Mouse (Mus musculus): ENCODE measurements around the gene Edc3.
"Not testable (repeated sequence)": the region's sequence is repeated elsewhere in the genome, so short reads cannot be mapped to it uniquely, and the experiment has no call there.

Gene Edc3

GRCm38 (mm10) chr9:57706496-57706895, 1.8 kb upstream of the Edc3 start:
- DNase-seq (ENCODE audit: low spot score in 2 of 2): no peak

- peak; percentile 45 to 73 for DNase-seq (ENCODE audit: low spot score in 2 of 2)
Observed at GRCm38 (mm10) chr9:57708720-57709274, 457 bp downstream of the Edc3 start.

GRCm38 (mm10) chr9:57710214-57710613, 1.9 kb downstream of the Edc3 start:
- not testable (repeated sequence) for DNase-seq (ENCODE audit: low spot score in 2 of 2)

GRCm38 (mm10) chr9:57712194-57712593, 3.9 kb downstream of the Edc3 start:
- no peak for DNase-seq (ENCODE audit: low spot score in 2 of 2)

GRCm38 (mm10) chr9:57718408-57718807, 10.1 kb downstream of the Edc3 start:
- no peak for DNase-seq (ENCODE audit: low spot score in 2 of 2)

- no peak for DNase-seq (ENCODE audit: low spot score in 2 of 2)
Observed at GRCm38 (mm10) chr9:57720736-57721135, 12.4 kb downstream of the Edc3 start.

GRCm38 (mm10) chr9:57722371-57722770, 14.0 kb downstream of the Edc3 start:
- no peak for DNase-seq (ENCODE audit: low spot score in 2 of 2)

GRCm38 (mm10) chr9:57723315-57723715, 15.0 kb downstream of the Edc3 start:
- no peak for DNase-seq (ENCODE audit: low spot score in 2 of 2)

GRCm38 (mm10) chr9:57723796-57724195, 15.5 kb downstream of the Edc3 start:
- no peak for DNase-seq (ENCODE audit: low spot score in 2 of 2)

GRCm38 (mm10) chr9:57724701-57725100, 16.4 kb downstream of the Edc3 start:
- no peak for DNase-seq (ENCODE audit: low spot score in 2 of 2)

GRCm38 (mm10) chr9:57728312-57728711, 20.0 kb downstream of the Edc3 start:
- DNase-seq (ENCODE audit: low spot score in 2 of 2): no peak

- no peak for DNase-seq (ENCODE audit: low spot score in 2 of 2)
Observed at GRCm38 (mm10) chr9:57733606-57734005, 25.3 kb downstream of the Edc3 start.

- DNase-seq (ENCODE audit: low spot score in 2 of 2): no peak
Observed at GRCm38 (mm10) chr9:57739863-57740262, 31.5 kb downstream of the Edc3 start.

- no peak for DNase-seq (ENCODE audit: low spot score in 2 of 2)
Observed at GRCm38 (mm10) chr9:57744462-57745091, 36.2 kb downstream of the Edc3 start.

- DNase-seq (ENCODE audit: low spot score in 2 of 2): no peak
Observed at GRCm38 (mm10) chr9:57747067-57747466, 38.7 kb downstream of the Edc3 start.

GRCm38 (mm10) chr9:57748137-57748536, 39.8 kb downstream of the Edc3 start:
- no peak for DNase-seq (ENCODE audit: low spot score in 2 of 2)

GRCm38 (mm10) chr9:57748831-57749230, 40.5 kb downstream of the Edc3 start:
- no peak for DNase-seq (ENCODE audit: low spot score in 2 of 2)

- no peak for DNase-seq (ENCODE audit: low spot score in 2 of 2)
Observed at GRCm38 (mm10) chr9:57750901-57751300, 42.6 kb downstream of the Edc3 start.

- peak in 1 of 2 experiments; percentile 66 for DNase-seq (ENCODE audit: low spot score in 2 of 2)
Observed at GRCm38 (mm10) chr9:57757578-57757977, 49.2 kb downstream of the Edc3 start.

GRCm38 (mm10) chr9:57758528-57758927, 50.2 kb downstream of the Edc3 start:
- DNase-seq (ENCODE audit: low spot score in 2 of 2): peak in 1 of 2 experiments; percentile 71

- peak; percentile 80 to 89 for DNase-seq (ENCODE audit: low spot score in 2 of 2)
Observed at GRCm38 (mm10) chr9:57759289-57759688, 50.9 kb downstream of the Edc3 start.

- DNase-seq (ENCODE audit: low spot score in 2 of 2): peak in 1 of 2 experiments; percentile 70
Observed at GRCm38 (mm10) chr9:57760416-57761146, 52.2 kb downstream of the Edc3 start.
